Mouse (Mus musculus): ENCODE measurements at regions not wholly inside any gene's neighbourhood (a gene's known extent, or its start where the extent isn't known, plus 50 kb on each side); places are given as distances from the start of the nearest gene placed in this dataset.

GRCm38 (mm10) chr4:54282934-54283333 lies 457.1 kb downstream of the Tmem38b start:
- DNase-seq (ENCODE audit: low spot score): no peak

DNA sequence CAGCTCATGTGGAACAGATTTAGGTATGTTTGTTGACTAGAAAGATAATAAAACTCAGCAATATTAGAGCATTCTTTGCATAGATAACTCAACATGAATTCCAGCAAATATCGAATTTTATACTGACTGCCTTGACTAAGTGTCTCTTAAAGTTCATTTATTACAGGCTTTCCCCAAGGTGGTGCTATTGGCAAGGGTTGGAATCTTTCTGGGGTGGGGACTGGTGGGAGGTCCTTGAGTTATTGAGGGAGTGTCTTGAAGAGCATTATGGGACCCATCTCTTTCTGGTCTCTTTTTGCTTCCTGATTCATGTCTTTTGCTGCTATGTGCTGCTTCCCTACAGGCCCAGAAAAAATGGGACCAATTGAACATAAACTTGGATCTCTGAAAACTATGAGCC lies 488.0 kb downstream of the Tmem38b start:
- no peak for DNase-seq (ENCODE audit: low spot score)

GRCm38 (mm10) chr4:54324851-54325250 lies 499.0 kb downstream of the Tmem38b start:
- no peak for DNase-seq (ENCODE audit: low spot score)

DNA sequence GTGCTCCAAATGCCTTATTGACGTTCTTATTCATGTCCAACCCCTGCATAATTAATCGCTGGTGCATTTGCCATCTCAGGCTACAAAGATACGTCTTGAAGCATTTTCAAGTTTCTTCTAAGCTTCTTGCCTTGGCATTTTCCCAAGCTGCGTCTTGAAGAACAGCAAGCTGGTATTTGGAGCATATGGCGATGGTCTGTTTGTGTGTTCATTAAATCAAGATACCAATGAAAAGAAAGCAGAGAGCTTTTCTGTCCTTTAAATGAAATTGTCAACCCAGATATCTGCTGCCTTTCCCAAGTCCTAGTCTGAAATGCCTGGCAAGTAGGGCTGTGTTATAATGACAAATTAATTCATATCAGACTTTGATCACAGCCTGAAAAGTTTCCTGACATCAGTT lies 502.4 kb downstream of the Tmem38b start:
- DNase-seq (ENCODE audit: low spot score): no peak

DNA sequence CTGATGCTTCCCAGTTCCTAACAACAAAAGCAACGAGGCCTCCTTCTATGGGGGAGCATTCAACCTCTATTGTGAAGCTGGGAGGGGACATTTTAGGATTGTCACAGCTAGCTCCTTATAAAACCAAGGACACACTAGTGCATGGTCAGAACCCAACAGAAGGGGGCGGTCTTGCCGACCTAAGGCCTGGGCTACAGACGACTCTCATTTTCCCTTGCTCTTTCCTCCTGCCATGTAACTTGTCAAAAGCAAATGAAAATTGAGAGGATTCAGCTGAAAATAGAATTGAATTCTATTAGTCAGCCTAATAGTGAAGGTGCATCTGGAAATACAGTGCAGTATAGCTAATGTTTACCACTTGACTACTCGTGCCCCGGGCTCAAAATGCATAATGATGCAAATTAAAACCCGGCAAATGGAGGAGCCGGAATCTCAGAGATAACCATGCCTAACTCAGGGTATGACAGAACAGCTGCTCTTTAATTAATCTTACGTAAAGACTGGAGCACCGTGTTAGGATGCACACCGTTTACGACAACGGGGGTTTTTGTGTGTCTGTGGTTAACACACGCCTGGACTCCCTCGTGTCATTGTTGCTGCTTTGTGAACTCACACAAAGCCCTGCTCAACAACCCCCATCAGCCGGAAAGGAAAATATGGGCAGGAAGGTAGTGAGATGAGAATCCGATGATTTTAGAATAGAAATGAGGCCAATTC lies 503.0 kb downstream of the Tmem38b start:
- DNase-seq (ENCODE audit: low spot score): no peak

DNA sequence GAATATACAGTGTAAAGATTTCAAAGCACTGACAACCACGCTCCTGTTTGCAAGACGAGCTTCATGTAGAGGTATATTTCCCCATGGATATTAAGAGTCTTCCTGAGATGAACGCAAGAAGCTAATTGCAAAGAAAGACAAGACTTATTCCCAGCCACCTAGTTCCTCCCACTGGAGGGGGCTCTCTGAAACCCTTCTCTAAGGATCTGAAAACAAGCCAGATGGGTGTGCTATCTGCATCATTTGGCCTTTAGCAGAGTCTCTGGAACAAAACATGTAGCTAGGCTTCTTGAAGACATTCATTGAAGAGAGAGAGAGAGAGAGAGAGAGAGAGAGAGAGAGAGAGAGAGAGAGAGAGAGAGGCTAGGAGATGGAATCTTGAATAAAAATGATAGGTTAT lies 504.8 kb downstream of the Tmem38b start:
- DNase-seq (ENCODE audit: low spot score): no peak

GRCm38 (mm10) chr4:54331588-54332211 lies 505.9 kb downstream of the Tmem38b start:
- DNase-seq (ENCODE audit: low spot score): no peak

DNA sequence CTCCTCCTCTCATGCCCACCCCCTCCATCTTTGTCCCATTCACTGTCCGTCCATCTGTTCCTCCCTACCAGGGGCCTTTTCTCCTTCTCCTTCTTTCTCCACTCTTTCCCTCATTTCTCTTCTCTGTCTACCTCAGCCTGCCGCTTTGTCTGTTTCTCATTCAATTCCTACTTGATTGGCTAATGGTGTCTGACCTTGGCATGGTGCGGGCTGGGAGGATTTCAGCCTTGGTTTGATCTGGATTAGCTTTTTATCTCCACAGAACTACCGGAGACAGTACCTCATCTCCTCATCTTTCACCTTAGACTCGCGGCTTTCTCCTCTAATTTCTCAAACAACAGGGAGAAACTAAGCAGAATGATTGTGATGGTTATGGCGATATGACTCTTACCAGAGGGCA lies 506.4 kb downstream of the Tmem38b start:
- DNase-seq (ENCODE audit: low spot score): no peak

GRCm38 (mm10) chr4:54338556-54338955 lies 512.7 kb downstream of the Tmem38b start:
- DNase-seq (ENCODE audit: low spot score): no peak

DNA sequence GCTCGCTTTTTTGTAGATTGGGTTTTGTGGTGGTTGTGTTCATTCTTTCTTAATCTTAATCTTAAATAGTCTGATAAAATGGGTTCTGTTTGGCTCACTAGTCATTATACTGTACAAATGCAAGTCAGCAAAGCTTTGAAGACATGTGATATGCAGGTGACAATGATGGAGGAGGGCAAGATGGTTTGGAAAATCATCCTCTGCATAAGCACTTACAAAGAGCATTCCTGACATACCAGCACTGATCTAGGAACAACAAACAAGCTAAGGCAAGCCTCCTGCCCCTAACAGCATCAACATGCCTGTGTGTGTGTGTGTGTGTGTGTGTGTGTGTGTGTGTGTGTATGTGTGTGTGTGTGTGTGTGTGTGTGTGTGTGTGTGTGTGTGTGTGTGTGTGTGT lies 514.3 kb downstream of the Tmem38b start:
- no peak for DNase-seq (ENCODE audit: low spot score)

DNA sequence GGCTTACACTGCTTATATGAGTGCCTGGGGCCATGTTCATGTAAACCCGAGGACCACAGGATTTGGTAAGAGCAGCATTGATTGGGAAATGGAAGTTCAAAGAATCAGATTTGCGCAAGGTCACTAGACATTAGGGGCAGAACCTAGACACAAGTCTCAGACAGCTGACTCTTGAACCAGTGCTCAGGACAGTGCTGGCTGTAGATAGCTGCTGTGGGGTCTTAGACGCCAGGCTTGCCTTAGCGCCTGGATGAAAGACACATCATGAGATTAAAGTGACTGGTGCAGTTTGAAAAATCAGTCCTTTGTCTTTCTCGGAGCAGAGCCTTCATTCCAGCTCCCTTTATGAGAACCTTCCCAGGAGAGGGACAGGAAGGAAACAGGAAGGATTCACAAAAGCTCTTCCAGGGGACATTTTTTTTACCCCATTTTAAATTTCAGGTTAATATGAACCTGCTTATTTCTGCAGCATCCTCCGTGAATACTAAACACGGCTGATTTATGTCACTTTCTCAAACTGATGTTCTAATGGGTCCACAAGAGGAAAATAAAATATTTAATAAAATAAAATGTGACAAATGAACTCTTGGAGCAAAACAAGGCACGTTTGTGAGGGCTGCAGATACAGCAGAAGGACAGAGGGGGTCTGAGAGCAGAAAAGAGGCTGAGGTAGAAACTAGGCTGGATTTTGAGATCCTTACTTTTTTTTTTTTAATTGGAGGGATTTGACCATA lies 528.0 kb downstream of the Tmem38b start:
- no peak for DNase-seq (ENCODE audit: low spot score)

GRCm38 (mm10) chr4:54354391-54354726 lies 528.5 kb downstream of the Tmem38b start:
- DNase-seq (ENCODE audit: low spot score): no peak

GRCm38 (mm10) chr4:54355381-54356040 lies 529.7 kb downstream of the Tmem38b start:
- no peak for DNase-seq (ENCODE audit: low spot score)

DNA sequence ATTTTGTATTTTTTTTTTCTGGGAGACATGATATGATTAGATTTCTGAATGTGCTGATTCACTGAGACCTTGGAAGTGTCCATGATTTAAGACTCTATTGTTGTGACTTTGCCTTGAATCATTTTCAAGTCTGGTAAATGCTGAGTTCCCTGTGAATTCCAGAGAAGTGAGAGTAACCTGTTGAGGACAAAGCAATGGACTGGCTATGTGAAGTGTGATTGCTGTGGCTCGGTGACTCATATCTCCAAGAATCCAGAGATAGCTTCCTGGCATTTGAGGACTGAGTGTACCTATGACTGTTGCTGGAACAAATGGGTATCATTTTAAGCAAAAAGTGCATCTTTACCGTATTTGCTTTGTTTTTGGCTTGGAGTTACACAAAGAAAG lies 530.2 kb downstream of the Tmem38b start:
- DNase-seq (ENCODE audit: low spot score): no peak

GRCm38 (mm10) chr4:54370909-54371308 lies 545.1 kb downstream of the Tmem38b start:
- no peak for DNase-seq (ENCODE audit: low spot score)

- no peak for DNase-seq (ENCODE audit: low spot score)
Measured at GRCm38 (mm10) chr4:54371418-54371957, 545.6 kb downstream of the Tmem38b start.

- DNase-seq (ENCODE audit: low spot score): no peak
Measured at GRCm38 (mm10) chr4:54373606-54374005, 547.8 kb downstream of the Tmem38b start.

DNA sequence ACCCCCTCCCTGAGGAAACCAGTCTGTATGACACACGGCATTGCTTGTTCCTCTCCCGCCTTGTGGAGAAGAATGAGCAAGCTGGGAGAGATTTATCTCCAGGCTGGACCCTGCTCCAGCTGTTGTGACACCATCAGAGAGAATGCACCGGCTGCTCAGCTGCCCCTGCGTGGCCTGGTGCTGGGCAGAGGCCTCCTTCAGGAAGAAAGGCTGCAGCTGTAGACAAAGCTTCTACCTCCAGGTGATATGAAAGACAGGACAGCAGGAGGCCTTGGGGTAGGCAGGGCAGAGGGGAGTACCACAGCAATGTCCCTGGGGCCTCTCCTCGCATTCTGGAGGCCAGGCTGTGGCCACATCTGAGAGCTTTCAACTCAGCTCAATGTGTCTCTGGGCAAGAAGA lies 548.6 kb downstream of the Tmem38b start:
- no peak for DNase-seq (ENCODE audit: low spot score)

- DNase-seq (ENCODE audit: low spot score): peak; percentile 7
Measured at GRCm38 (mm10) chr4:54387460-54387859, 557.4 kb upstream of the Zfp462 start.

DNA sequence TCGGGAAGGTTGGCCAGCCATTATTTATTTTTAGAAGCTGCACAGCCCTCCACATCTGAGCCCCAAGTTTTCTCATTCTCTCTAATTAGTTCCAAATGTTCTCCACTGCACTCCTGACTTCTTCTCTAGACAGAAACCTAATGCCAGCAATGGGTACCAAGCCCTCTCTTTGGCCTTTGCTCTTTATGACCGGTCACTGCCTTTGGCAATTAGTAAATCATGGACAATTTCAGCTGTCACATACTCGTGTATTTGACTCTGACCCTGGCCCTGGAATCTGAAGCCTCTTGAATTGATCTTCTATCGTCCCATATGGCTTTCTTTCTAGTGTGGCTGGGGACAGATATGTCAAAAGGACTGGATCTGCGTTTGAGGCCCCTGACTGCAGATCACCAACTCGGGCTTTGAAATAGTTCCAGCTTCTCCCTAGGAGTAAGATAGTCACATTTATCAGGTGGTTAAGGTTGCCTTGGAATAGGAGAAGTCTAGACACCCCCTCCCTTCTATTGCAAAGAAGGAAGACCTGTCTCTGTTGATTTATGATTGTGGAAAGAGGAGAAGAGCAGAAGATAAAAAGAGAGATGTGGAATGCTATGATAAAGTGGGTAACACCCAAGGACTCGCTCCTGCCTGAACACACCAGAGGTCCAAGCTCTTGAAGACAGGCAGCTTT lies 553.2 kb upstream of the Zfp462 start:
- DNase-seq (ENCODE audit: low spot score): no peak

DNA sequence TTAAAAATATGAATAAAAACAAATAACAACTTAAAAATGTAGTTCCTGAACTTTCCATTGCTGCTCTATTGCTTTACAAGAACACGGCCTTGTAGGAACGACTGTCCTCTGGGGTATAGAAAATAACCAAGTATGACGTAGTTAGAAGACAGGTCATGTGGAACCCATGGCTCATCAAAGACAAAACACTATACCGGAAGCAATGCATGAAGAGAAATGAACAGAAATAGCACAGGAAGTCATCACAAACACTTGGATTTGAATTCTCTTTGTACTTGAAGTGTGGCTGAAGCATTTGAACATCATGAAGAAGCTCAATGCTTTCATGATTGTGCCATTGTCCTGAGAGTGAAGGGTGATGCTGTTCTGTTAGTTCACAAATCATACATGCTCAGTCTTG lies 538.7 kb upstream of the Zfp462 start:
- DNase-seq (ENCODE audit: low spot score): no peak

- DNase-seq (ENCODE audit: low spot score): no peak
Measured at GRCm38 (mm10) chr4:54407930-54408329, 536.9 kb upstream of the Zfp462 start.

Measured in ovary, postnatal 14 days (tissue).